Mouse (Mus musculus) heart, postnatal 0 days (tissue): Measurements from ENCODE around the gene 4632433K11Rik.

Source experiments
- CTCF ChIP-seq: IDR thresholded peaks from 2 replicates; pipeline ENCODE4 v1.5.1; 2016; ENCODE audit warnings: antibody characterized with exemption, control low read depth, low read depth
- EP300 ChIP-seq: IDR thresholded peaks from 2 replicates; pipeline ENCODE4 v1.6.1; 2016; ENCODE audit warnings: antibody characterized with exemption, low read depth

GRCm38 (mm10) chr7:5060239-5060731, 26.4 kb downstream of the 4632433K11Rik start:
- no peak for TF ChIP-seq EP300
- TF ChIP-seq CTCF = peak; percentile 75
